Mouse (Mus musculus): ENCODE measurements around the gene Eif3b.

Eif3b gene

DNA sequence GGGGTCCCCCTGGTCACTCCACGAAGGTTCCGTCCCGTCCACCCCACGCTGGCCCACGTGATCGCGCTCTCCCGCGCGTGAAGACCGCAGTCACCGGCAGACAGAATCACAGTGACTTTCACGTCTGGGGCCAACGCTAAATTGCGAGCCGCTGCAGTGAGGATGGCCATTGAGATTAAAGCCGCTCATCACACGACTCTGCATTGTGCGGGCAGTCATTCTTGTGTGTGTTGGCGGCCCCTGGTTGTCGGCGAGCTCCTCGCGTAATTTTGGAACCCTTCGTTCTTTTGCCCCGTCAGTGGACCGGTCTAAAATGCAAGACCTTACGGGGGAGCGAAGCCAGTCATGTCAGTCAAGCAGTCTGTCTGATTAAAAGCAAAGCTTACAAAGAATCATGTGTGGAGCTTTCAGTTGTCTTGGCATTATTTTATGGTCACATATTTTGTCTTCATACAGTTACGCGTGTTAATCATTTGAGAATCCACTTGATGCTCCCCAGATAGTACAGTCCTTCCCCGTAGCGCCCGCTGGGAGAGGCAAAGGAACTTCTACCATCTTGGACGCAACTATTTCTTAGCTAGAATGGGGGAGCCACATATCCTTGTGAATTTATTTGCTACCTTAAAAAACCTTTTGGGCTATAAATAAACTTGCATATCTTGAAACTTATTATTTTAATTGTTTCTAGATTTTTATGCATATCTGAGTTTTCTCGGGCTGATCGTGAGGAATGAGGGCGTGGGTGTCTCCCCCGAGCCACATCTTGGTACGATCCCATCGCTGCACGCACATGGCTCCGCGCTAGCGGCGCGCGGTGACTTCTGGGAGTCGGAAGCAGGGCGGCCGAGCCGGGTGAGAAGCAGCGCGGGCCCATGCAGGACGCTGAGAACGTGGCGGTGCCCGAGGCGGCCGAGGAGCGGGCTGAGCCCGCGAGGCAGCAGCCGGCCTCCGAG, at the start of gene Eif3b:
TSS of gene Eif3b (plus strand) at position 840 of the 953 bp plus-strand sequence.
- DNase-seq (ENCODE audit: extremely low read depth, low read depth, low spot score), result peak; percentile 62

GRCm38 (mm10) chr5:140369466-140369865, 49.7 kb upstream of the Eif3b start:
- no peak for DNase-seq (ENCODE audit: extremely low read depth, low read depth, low spot score)

DNA sequence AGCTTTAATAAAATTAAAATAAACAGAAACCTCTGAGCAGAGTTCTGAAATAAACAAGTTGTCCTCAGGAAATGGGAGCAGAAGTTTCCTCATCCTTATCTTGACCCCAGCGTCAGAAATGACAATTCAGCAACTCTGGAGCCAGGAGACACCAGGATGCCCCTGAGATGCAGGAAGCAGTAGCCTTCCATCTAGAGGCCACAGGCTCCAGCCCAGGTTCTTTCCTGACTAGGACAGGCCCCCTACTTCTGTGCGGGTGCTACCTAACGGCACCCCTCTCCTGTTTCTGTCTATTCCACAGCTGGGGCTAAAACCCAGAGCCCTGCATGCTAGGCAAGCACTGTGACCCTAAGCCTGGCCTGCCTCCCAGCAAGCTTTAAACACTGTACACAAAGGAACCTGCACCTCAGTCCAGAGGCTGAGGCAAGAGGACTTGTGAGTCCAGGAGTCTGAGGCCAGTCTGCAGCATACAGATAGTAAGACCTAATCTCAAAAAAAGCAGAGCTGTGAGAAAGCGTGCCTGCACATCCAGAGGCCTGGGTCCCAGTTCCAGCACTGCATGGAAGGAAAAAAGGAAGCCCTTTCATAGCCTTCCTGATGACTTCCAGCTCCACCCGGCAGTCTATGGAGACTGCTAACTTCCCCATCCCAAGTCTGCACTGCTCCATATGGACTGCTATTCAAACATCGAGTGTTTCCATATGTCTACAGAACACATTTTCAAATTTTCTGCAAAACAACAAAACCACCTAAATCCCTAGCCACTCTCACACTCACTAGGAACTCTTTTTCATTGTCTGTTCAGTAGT, 48.5 kb upstream of the Eif3b start:
- no peak for DNase-seq (ENCODE audit: extremely low read depth, low read depth, low spot score)

DNA sequence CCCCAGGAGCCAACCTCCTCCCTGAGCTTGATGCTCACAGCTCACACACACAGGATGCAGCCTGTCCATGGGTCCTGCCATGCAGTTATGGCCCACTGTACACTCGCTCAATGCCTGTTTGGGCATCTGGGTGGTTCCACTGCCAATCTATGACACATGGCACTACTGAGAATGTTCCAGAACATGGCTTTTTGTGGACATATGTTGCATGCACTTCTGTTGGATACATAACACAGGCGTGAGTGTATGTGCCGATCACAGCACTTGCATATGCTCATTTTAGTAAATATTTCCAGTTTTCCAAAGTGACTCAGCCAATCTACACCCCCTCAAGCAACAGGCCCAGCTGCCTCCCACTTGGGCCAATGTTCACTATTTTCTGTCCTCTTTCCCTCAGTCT, 47.5 kb upstream of the Eif3b start:
- no peak for DNase-seq (ENCODE audit: extremely low read depth, low read depth, low spot score)

DNA sequence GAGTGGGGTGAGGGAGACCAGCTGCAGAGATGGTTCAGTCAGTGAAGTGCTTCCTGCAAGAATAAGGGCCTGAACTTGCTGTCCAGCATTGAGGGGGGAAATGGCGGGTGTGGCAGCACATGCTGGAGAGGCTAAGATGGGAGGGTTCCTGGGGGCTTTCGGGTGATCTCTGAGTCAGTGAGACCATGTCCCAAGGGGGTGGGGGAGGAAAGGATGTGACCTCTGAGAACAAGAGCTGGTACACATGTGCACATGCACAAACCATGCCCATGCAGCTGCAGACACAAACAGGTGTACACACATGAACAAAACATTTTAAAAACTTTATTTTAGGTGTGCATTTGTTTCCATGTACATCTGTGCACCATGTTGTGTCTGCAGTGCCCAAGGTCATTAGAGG, 45.4 kb upstream of the Eif3b start:
- DNase-seq (ENCODE audit: extremely low read depth, low read depth, low spot score), result no peak

DNA sequence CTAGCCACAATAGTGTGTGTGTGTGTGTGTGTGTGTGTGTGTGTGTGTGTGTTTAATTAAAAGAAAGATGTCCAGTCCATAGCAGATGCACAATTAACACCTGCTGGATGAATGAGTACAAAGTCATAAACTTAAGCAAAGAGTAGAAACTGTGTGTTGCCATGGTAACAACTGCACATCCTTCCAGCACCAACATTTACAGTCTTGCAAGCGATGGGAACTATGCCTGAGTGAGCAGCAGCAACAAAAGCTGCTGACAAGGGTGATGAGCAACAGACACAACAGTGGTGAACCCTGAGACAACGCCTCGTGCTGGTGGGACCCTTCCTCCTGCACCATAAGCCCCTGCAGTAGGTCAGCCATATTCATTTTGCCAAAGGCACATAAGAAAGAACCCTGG, 44.9 kb upstream of the Eif3b start:
- no peak for DNase-seq (ENCODE audit: extremely low read depth, low read depth, low spot score)

DNA sequence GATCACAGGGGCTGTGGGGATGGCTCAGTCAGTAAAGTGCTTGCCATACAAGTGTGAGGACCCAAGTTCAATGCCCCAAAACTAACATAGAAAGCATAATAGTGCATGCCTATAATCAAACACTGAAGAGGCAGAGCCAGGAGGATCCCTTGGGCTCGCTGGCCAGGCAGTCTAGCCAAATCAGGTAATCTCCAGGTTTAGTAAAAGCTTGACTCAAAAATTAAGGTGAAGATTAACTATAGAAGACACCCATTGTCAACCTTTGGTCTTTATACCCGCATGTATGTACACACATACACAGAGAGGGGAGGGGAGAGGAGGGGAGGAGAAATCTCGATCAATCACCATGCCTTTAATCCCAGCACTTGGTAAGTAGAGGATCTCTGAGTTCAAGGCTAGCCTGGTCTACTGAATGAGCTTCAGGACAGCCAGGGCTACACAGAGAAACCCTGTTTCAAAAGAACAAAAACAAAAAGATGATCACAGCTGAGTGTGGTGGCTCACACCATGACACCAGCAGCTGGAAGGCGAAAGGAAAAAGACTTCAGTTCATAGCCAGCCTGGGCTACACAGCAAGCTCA, 43.8 kb upstream of the Eif3b start:
- DNase-seq (ENCODE audit: extremely low read depth, low read depth, low spot score), result no peak

- DNase-seq (ENCODE audit: extremely low read depth, low read depth, low spot score), result no peak
Observed at GRCm38 (mm10) chr5:140378121-140378853, 40.8 kb upstream of the Eif3b start.

- DNase-seq (ENCODE audit: extremely low read depth, low read depth, low spot score), result no peak
Observed at GRCm38 (mm10) chr5:140379299-140379698, 39.8 kb upstream of the Eif3b start.

GRCm38 (mm10) chr5:140381156-140381555, 38.0 kb upstream of the Eif3b start:
- no peak for DNase-seq (ENCODE audit: extremely low read depth, low read depth, low spot score)

GRCm38 (mm10) chr5:140382688-140383087, 36.4 kb upstream of the Eif3b start:
- DNase-seq (ENCODE audit: extremely low read depth, low read depth, low spot score), result no peak

- DNase-seq (ENCODE audit: extremely low read depth, low read depth, low spot score), result no peak
Observed at GRCm38 (mm10) chr5:140383559-140383958, 35.6 kb upstream of the Eif3b start.

DNA sequence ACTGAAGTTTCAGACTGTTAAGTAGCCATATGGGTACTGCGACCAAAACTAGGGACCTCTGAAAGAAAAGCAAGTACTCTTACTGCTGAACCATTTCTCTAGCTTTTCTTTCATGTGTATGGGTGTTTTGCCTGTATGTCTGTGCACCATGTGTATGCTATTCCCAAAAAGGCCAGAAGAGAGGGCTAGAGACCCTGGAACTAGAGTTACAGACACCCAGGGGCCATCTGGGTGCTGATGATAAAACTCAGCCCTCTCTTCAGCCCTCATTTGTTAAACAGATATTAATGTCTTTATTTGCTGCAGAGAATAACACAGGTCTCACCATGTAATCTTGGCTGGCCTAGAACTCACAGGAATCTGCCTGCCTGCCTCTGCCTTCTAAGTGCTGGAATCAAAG, 34.7 kb upstream of the Eif3b start:
- no peak for DNase-seq (ENCODE audit: extremely low read depth, low read depth, low spot score)

DNA sequence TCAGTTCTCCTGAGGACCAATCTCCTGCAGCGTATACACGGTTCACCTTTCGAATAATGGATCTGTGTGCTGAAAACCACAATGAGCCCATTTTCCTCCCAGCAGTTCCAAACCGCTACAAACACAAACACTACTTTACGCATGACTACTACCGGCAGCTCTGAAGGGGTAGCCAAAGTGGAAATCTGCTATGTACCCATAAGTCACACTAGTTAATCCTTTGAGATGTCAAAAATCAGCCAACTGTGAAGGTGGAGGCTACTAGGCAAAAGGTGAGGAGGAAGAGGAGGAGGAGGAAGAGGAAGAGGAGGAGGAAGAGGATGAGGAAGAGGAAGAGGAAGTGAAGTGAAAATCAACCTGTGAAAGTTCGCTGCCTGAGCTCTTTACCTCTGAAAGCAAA, 31.9 kb upstream of the Eif3b start:
- no peak for DNase-seq (ENCODE audit: extremely low read depth, low read depth, low spot score)

DNA sequence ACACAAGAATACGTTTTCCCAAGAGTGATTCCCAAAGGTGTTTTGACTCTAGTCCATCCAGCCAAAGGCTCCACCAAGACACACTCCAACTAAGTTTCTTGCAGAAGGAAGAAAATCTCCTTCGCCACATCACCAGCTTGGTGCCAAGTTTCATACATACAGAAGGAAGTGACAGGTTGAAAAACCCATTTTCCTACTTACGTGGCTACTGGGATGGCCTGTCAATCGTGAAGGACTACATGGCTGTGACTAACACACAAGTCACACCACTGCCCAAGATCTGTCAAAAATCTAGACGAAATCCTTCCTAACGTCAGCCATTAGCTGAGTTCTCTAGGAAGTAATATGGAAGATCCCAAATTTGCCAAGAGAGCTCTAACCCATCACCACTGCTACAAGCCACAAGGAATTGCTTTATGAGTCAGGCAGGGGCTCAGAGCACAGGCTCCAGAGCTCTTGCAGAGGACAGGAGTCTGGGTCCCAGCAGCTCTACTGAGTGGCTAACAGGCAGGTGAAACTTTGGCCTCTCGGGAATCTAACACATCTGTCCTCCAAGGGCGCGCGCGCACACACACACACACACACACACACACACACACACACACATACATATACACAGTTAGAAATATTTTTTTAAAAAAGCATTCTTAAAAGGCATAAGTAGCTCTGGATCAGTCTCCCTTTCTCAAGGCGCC, 31.2 kb upstream of the Eif3b start:
- no peak for DNase-seq (ENCODE audit: extremely low read depth, low read depth, low spot score)

GRCm38 (mm10) chr5:140388588-140389576, 30.2 kb upstream of the Eif3b start, which contains the start of gene Snx8:
TSS of gene Snx8 (minus strand) at chr5:140389262.
- peak; percentile 28 for DNase-seq (ENCODE audit: extremely low read depth, low read depth, low spot score)

- no peak for DNase-seq (ENCODE audit: extremely low read depth, low read depth, low spot score)
Observed at GRCm38 (mm10) chr5:140389647-140390046, 29.5 kb upstream of the Eif3b start.

GRCm38 (mm10) chr5:140391435-140391834, 27.7 kb upstream of the Eif3b start:
- no peak for DNase-seq (ENCODE audit: extremely low read depth, low read depth, low spot score)

DNA sequence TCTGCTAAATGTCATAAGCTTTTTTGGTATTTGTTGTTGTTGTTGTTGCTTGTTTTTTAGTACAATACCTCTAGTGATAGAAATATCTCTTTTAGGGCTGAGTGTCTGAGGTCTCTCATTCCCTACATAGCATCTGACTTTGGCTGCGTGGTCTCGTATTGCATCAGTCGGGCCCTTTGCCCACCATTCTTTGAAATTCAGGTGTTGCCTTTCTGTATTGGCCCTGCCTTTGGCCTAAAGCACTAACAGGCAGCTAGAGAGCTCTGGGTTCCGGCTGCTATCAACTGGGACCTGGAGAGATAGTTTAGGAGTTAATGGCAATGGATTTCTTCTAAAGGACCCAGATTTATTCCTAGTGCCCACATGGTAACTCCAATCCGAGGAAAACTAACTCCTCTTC, 27.1 kb upstream of the Eif3b start:
- DNase-seq (ENCODE audit: extremely low read depth, low read depth, low spot score), result no peak
